Mouse (Mus musculus) cerebellum, adult 9-10 months (tissue): ENCODE results near the gene Ehmt1.

ENCODE experiments used
- DNase-seq: peaks from one replicate; pipeline ENCODE4 v3.0.0; 2022

Gene Ehmt1

GRCm38 (mm10) chr2:24787250-24787649 lies 132.2 kb downstream of the Ehmt1 start:
- no peak for DNase-seq

- no peak for DNase-seq
Measured at GRCm38 (mm10) chr2:24781253-24781652, 138.2 kb downstream of the Ehmt1 start.

GRCm38 (mm10) chr2:24776831-24777230 lies 142.6 kb downstream of the Ehmt1 start:
- DNase-seq: no peak

GRCm38 (mm10) chr2:24775951-24776587 lies 143.3 kb downstream of the Ehmt1 start:
- DNase-seq: no peak

- DNase-seq: no peak
Measured at GRCm38 (mm10) chr2:24774832-24775231, 144.6 kb downstream of the Ehmt1 start.

- DNase-seq: no peak
Measured at GRCm38 (mm10) chr2:24770861-24771260, 148.6 kb downstream of the Ehmt1 start.

GRCm38 (mm10) chr2:24763115-24763557 lies 156.3 kb downstream of the Ehmt1 start, which contains the start of gene Cacna1b:
Gene Cacna1b (minus strand): TSS chr2:24763152.
- peak; percentile 90 for DNase-seq

GRCm38 (mm10) chr2:24762446-24762960 lies 156.9 kb downstream of the Ehmt1 start:
- peak; percentile 66 for DNase-seq

- DNase-seq: peak; percentile 74
Measured at GRCm38 (mm10) chr2:24761923-24762445, 157.4 kb downstream of the Ehmt1 start.

- peak; percentile 72 for DNase-seq
Measured at GRCm38 (mm10) chr2:24755276-24755675, 164.1 kb downstream of the Ehmt1 start.

GRCm38 (mm10) chr2:24752599-24752998 lies 166.8 kb downstream of the Ehmt1 start:
- DNase-seq: no peak

GRCm38 (mm10) chr2:24750051-24750450 lies 169.4 kb downstream of the Ehmt1 start:
- DNase-seq: no peak

GRCm38 (mm10) chr2:24747878-24748277 lies 171.5 kb downstream of the Ehmt1 start:
- DNase-seq: no peak
